Mouse (Mus musculus) embryonic facial prominence, embryonic 14.5 days (tissue): ENCODE results near the gene Eva1b. TPM values are rescaled to one million over a fixed set of nuclear protein-coding genes. Genes with fewer than 3 reads are reported as not detected.

Source experiments
- ATAC-seq: fragments of 200-750 bp; cut with Nextera tagmentation; 2 replicates; pipeline ENCODE4 v1.8.0; 2017; ENCODE audit warnings: low read depth, moderate number of reproducible peaks, moderate TSS enrichment
- DNase-seq: peaks from one replicate; pipeline ENCODE4 v3.0.0-alpha.2; 2015; ENCODE audit warnings: low spot score
- H3K27ac ChIP-seq: fragments of 300-500 bp; sonication (generic); replicated peaks from 2 replicates; pipeline ENCODE4 v1.5.1; 2014; ENCODE audit warnings: low read depth, mild to moderate bottlenecking, low read length, moderate library complexity
- H3K27me3 ChIP-seq: fragments of 300-500 bp; sonication (generic); replicated peaks from 2 replicates; pipeline ENCODE4 v1.6.1; 2014; ENCODE audit warnings: low read length; ENCODE audit not compliant: control insufficient read depth, insufficient read depth
- H3K36me3 ChIP-seq: fragments of 300-500 bp; sonication (generic); 2 replicates; pipeline ENCODE4 v1.6.1; 2014; ENCODE audit warnings: low read length, mixed read lengths; ENCODE audit not compliant: control insufficient read depth, insufficient read depth
- H3K4me1 ChIP-seq: fragments of 300-500 bp; sonication (generic); 2 replicates; pipeline ENCODE4 v1.6.1; 2014; ENCODE audit warnings: antibody characterized with exemption, low read length; ENCODE audit not compliant: control insufficient read depth, insufficient read depth
- H3K4me2 ChIP-seq: fragments of 300-500 bp; sonication (generic); 2 replicates; pipeline ENCODE4 v1.6.1; 2014; ENCODE audit warnings: low read depth, mild to moderate bottlenecking, low read length, moderate library complexity, mixed read lengths
- H3K4me3 ChIP-seq: fragments of 300-500 bp; sonication (generic); 2 replicates; pipeline ENCODE4 v1.5.1; 2014; ENCODE audit warnings: low read depth, mild to moderate bottlenecking, low read length
- H3K9ac ChIP-seq: fragments of 300-500 bp; sonication (generic); 2 replicates; pipeline ENCODE4 v1.6.1; 2014; ENCODE audit warnings: low read depth, mild to moderate bottlenecking, low read length, moderate library complexity, mixed read lengths
- H3K9me3 ChIP-seq: fragments of 300-500 bp; sonication (generic); 2 replicates; pipeline ENCODE4 v1.6.1; 2016; ENCODE audit warnings: low read length; ENCODE audit not compliant: control insufficient read depth
- WGBS: fragments of 180-500 bp; shearing (Covaris S2); extraction: QIAGEN DNeasy Blood & Tissue Kit; methylation state at CpG from one replicate; pipeline ENCODE4 v1.1.7; 2014; 5-methylcytosine and 5-hydroxymethylcytosine counted together
- polyA plus RNA-seq: library from polyadenylated mRNA; unstranded; fragments of >200 nt; fragmentation: Nextera tagmentation; extraction: Ambion mirVana; gene quantifications from 2 replicates; pipeline ENCODE4 v1.2.1, GENCODE M21; 2014

Eva1b gene
- polyA plus RNA-seq, result 78.9 and 81.7 TPM in 2 replicates

DNA sequence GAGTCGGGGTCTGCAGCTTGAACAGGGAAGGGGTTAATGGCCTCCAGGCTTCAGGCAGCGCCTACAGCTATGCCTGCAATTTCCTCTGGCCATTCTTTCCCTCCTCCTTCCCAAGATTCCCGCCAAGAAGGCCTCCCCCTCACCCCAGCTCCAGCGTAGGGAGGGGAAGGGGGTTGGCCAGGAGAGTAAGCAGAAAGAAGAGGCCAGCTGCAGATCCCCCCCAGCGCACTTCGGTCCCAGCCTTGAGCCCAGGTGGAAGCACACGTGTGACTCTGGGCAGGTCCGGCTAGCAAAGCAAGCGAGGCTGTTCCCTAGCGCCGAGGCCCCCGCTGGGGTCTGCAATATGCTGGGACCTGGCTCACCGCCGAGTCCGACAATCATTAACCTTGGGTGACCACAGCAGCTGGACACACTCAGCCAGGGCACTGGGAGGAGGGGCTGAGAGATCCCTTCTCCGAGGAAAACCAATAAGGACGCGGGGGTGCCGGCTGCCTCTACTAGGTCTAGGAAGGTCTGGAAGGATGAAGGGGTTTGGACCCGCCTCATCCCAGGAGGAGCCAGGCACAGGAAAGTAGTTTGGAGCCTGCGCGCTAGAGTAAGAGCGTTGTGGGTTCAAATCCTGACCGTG is at the start of gene Eva1b:
Eva1b (plus strand) TSS at position 212 of the 628 bp plus-strand sequence.
- Histone ChIP-seq H3K9ac (peak within 1 kb of the TSS; percentile 74), H3K27ac (peak within 1 kb of the TSS; percentile 89), H3K9me3 (no peaks in the 10 kb centered on the region), H3K4me2 (peak within 1 kb of the TSS; percentile 84), H3K36me3 (peaks cover 15% of the 10 kb centered on the region), H3K27me3 (no peaks in the 10 kb centered on the region), H3K4me3 (peak within 1 kb of the TSS; percentile 68), H3K4me1 (peaks cover 31% of the 10 kb centered on the region)
- under 1% methylated on average over 23 of the region's 24 CpGs for whole genome bisulfite sequencing
- DNase-seq (peak; percentile 87), ATAC-seq (peak; percentile 58)

GRCm38 (mm10) chr4:126099365-126099764 is 48.2 kb upstream of the Eva1b start:
- no peaks in the 10 kb centered on the region for H3K27me3 ChIP-seq
- no peak for ATAC-seq
- WGBS, result 87% methylated on average over 3 of the region's 3 CpGs
- no peak for DNase-seq
- peaks cover 17% of the 10 kb centered on the region for H3K4me1 ChIP-seq
- H3K4me2 ChIP-seq, result no peak overlapping the region
- H3K36me3 ChIP-seq, result peaks cover 5% of the 10 kb centered on the region; the same call in 1 of the 2 replicates
- no peaks in the 10 kb centered on the region for H3K9me3 ChIP-seq
- no peak overlapping the region for H3K9ac ChIP-seq
- no peak overlapping the region for H3K27ac ChIP-seq
- H3K4me3 ChIP-seq, result no peak overlapping the region

GRCm38 (mm10) chr4:126100764-126101163 is 46.8 kb upstream of the Eva1b start:
- H3K27ac ChIP-seq, result no peak overlapping the region
- H3K4me1 ChIP-seq, result peaks cover 28% of the 10 kb centered on the region
- no peak for ATAC-seq
- H3K9ac ChIP-seq, result no peak overlapping the region
- 92% methylated on average over 3 of the region's 3 CpGs for WGBS
- peaks cover 5% of the 10 kb centered on the region; the same call in 1 of the 2 replicates for H3K36me3 ChIP-seq
- no peaks in the 10 kb centered on the region for H3K27me3 ChIP-seq
- no peak overlapping the region for H3K4me3 ChIP-seq
- no peaks in the 10 kb centered on the region for H3K9me3 ChIP-seq
- no peak for DNase-seq
- no peak overlapping the region for H3K4me2 ChIP-seq

- WGBS, result 45% methylated on average over 7 of the region's 7 CpGs
- Histone ChIP-seq H3K27ac (peak overlapping the region; percentile 90), H3K4me1 (peaks cover 25% of the 10 kb centered on the region), H3K36me3 (peaks cover 5% of the 10 kb centered on the region; the same call in 1 of the 2 replicates), H3K4me2 (peak overlapping the region; percentile 98), H3K4me3 (no peak overlapping the region), H3K27me3 (no peaks in the 10 kb centered on the region), H3K9me3 (no peaks in the 10 kb centered on the region), H3K9ac (peak overlapping the region; percentile 58; the same call in 1 of the 2 replicates)
- ATAC-seq, result no peak
- no peak for DNase-seq
Observed at GRCm38 (mm10) chr4:126102061-126102841, 45.3 kb upstream of the Eva1b start.

GRCm38 (mm10) chr4:126103057-126103581 is 44.4 kb upstream of the Eva1b start:
- 2% methylated on average over 15 of the region's 15 CpGs for WGBS
- peak overlapping the region; percentile 94 for H3K4me3 ChIP-seq

DNA sequence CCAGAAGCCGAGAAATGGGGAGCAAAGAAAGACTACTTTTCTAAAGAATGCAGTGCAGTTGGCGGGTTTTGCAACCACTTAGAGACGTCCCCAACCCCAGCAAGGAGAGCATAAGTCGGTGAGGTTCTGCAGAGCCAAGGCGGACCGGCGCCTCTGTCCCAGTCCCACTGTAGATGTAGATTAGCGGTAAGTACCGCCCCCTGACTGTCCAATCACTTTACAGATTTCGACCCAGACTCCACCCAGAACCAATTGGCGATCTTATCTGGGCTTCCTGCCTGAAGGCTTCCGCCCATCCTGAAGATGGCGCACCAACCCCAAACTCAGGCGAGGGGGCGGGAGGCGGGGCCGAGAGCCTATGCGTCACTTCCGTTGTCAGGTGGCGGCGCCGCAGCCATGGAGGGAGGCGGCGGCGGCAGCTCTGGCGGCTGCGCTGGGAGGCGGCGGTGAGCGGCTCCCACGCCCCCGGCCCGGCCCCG is 43.9 kb upstream of the Eva1b start, which contains the start of gene Stk40:
Stk40 (plus strand) TSS at position 368 of the 479 bp plus-strand sequence.
- Histone ChIP-seq H3K4me2 (peak within 1 kb of the TSS; percentile 98), H3K9ac (peak within 1 kb of the TSS; percentile 84), H3K9me3 (no peaks in the 10 kb centered on the region), H3K4me3 (peak within 1 kb of the TSS; percentile 94), H3K4me1 (peaks cover 24% of the 10 kb centered on the region), H3K27me3 (no peaks in the 10 kb centered on the region), H3K27ac (peak within 1 kb of the TSS; percentile 90), H3K36me3 (no peaks in the 10 kb centered on the region)
- 0% methylated on average over 19 of the region's 34 CpGs for WGBS
- peak; percentile 97 for ATAC-seq
- peak; percentile 99 for DNase-seq

More at GRCm38 (mm10) chr4:126103057-126103581, 44.4 kb upstream of the Eva1b start:
- Histone ChIP-seq H3K4me2 (peak overlapping the region; percentile 98), H3K4me1 (peaks cover 24% of the 10 kb centered on the region), H3K27ac (peak overlapping the region; percentile 90), H3K9ac (peak overlapping the region; percentile 58), H3K9me3 (no peaks in the 10 kb centered on the region), H3K27me3 (no peaks in the 10 kb centered on the region), H3K36me3 (peaks cover 5% of the 10 kb centered on the region; the same call in 1 of the 2 replicates)
- DNase-seq (peak; percentile 91), ATAC-seq (peak; percentile 60)

DNA sequence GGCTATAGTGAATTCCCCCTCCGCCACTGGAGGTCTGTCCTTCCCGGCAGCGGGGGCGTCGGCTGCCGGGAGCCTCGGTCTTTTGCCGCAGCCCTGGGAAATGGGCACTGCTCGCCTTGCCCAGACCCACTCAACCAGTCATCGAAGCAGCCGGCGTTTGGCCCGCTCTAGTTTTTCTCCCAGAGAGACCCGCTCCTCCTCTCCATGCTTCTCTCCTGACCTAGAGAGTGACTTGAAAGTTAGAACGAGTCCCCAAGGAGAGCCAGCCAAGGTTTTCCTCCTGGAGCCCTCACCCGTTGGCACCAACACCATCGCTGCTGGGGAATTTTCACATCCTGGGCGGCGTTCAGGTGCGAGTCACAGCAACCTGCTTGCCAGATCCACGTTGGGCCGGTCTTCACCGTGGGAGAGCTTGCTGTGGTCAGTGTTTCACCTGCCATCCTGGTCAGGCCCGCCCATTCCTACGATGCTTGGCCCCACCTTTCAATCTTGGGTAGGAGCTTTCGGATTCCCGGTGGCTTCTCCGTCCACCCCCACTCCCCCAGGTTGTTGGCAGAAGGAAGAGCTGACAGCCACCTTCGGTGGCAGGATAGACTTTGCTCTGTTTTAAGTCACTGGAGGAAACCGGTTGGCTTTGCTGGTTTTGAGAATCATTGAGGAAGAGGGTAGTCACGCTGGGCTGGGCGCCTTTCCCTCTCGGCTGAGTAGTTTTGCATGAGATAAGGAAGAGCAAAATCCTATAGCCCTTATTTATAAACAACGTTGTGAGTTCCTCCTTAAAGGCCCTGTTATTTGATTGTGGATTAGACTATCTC is 43.1 kb upstream of the Eva1b start:
- WGBS, result 3% methylated on average over 29 of the region's 34 CpGs
- Histone ChIP-seq H3K4me2 (peak overlapping the region; percentile 98), H3K9me3 (no peaks in the 10 kb centered on the region), H3K9ac (peak overlapping the region; percentile 84), H3K36me3 (no peaks in the 10 kb centered on the region), H3K4me1 (peaks cover 31% of the 10 kb centered on the region), H3K27ac (no peak overlapping the region; the same call in 1 of the 2 replicates), H3K27me3 (no peaks in the 10 kb centered on the region), H3K4me3 (peak overlapping the region; percentile 94)
- peak; percentile 19 for ATAC-seq
- no peak for DNase-seq
